In the genomic region with DNA sequence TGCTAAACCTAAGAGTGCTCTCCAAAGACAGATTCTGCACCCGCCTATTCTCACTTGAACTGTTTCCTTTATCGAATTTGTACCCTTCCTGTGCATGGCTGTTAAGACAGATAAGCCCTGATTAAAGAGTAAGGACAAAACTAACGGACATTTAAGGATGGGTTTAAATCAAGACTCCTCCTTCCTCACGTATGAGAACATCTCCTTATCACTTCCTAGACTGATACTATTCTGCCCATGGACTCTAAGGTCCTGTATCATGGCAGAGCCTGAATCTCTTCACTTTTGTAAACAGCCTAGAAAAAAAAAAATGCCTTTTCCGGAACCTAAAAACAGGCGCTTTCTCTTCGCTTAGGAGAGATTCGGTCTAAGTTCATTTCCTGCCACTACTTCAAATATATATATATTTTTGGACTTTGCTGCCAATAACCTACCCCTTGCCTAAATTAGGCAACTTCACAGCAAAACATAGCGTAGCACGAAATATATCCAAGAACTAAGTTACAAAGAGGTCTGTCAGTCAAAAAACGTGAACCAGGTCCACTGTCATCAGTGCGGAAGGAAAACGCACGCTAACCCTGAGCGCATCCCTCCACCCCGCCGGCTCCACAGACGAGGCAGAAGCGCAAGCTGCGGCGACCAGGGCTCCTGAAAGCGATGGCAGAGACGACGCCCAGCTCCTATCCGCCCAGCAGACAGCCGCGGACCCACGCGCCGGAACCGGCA, we compare ENCODE assay signal across 8 mouse cellular contexts. TPM values are rescaled to one million over a fixed set of nuclear protein-coding genes. Genes with fewer than 3 reads are reported as not detected.
DNase-seq lines count a peak whose midpoint lies in the region; ATAC-seq and TF ChIP-seq lines count a peak whose summit lies in the region.

No protein-coding gene starts in this region.

- H3K4me3 ChIP-seq in heart, embryonic 13.5 days = peak overlapping the region; percentile 99
- H3K4me3 ChIP-seq in G1E (ENCODE audit: low read depth, low read length) = peak overlapping the region; percentile 95
- H3K4me3 ChIP-seq in forebrain, postnatal 0 days (ENCODE audit: low read depth, low read length) = peak overlapping the region; percentile 96
- peak overlapping the region; percentile 99 for H3K4me3 ChIP-seq in megakaryocyte, embryonic 14.5 days (replicated peaks)

- peak overlapping the region; percentile 76 for H3K9ac ChIP-seq in heart, embryonic 13.5 days
- peak overlapping the region; percentile 70 for H3K9ac ChIP-seq in forebrain, postnatal 0 days

- H3K27me3 ChIP-seq in heart, embryonic 13.5 days (replicated peaks) = no peaks in the 10 kb centered on the region
- H3K27me3 ChIP-seq in G1E (ENCODE audit: insufficient read depth, low read length) = no peaks in the 10 kb centered on the region
- no peaks in the 10 kb centered on the region for H3K27me3 ChIP-seq in forebrain, postnatal 0 days (ENCODE audit: insufficient read depth, low read length)
- H3K27me3 ChIP-seq in megakaryocyte, embryonic 14.5 days (replicated peaks) = no peaks in the 10 kb centered on the region

- no peak overlapping the region for H3K27ac ChIP-seq in heart, embryonic 13.5 days (replicated peaks)
- peak overlapping the region; percentile 5; the same call in 1 of the 2 replicates for H3K27ac ChIP-seq in forebrain, postnatal 0 days (ENCODE audit: low read depth, low read length)

- TF ChIP-seq CTCF in G1E (IDR thresholded peaks at IDR 0.05; ENCODE audit: low read depth, low read length) = no peak
- no peak for TF ChIP-seq CTCF in forebrain, postnatal 0 days (IDR thresholded peaks at IDR 0.05; ENCODE audit: low read depth)

- ATAC-seq in heart, embryonic 13.5 days (ENCODE audit: extremely low read depth, insufficient number of reproducible peaks, low FRiP score, low TSS enrichment) = no peak; the same call in 1 of the 2 replicates
- peak; percentile 22 for ATAC-seq in G1E (ENCODE audit: extremely low read depth, insufficient number of reproducible peaks, low FRiP score, poor library complexity, severe bottlenecking)
- ATAC-seq in forebrain, postnatal 0 days = peak; percentile 73; the same call in 1 of the 2 replicates

- DNase-seq in heart, adult 18-20 months = no peak
- DNase-seq in G1E (ENCODE audit: low spot score) (no peak), MN1 (ENCODE audit: low spot score) (no peak)
- no peak for DNase-seq in forebrain, postnatal 0 days
- no peak for DNase-seq in layer of hippocampus, adult 9-10 months (ENCODE audit: low spot score)
- DNase-seq in thymus, adult 18-20 months = no peak

- peaks cover 30% of the 10 kb centered on the region for H3K4me1 ChIP-seq in heart, embryonic 13.5 days
- H3K4me1 ChIP-seq in G1E (ENCODE audit: insufficient read depth, low read depth, low read length) = peaks cover 27% of the 10 kb centered on the region
- H3K4me1 ChIP-seq in forebrain, postnatal 0 days (ENCODE audit: insufficient read depth) = 0 out of 2 replicates have a peak, but pooled peaks cover 12% of the 10 kb centered on the region
- peaks cover 40% of the 10 kb centered on the region for H3K4me1 ChIP-seq in megakaryocyte, embryonic 14.5 days

- peaks cover 6% of the 10 kb centered on the region; the same call in 1 of the 2 replicates for H3K36me3 ChIP-seq in heart, embryonic 13.5 days
- H3K36me3 ChIP-seq in G1E (replicated peaks) = peaks cover 48% of the 10 kb centered on the region
- no peaks in the 10 kb centered on the region for H3K36me3 ChIP-seq in forebrain, postnatal 0 days (ENCODE audit: insufficient read depth)
- peaks cover 31% of the 10 kb centered on the region for H3K36me3 ChIP-seq in megakaryocyte, embryonic 14.5 days (replicated peaks; ENCODE audit: low read length)

- no peaks in the 10 kb centered on the region for H3K9me3 ChIP-seq in heart, embryonic 13.5 days
- H3K9me3 ChIP-seq in G1E (replicated peaks) = no peaks in the 10 kb centered on the region
- no peaks in the 10 kb centered on the region for H3K9me3 ChIP-seq in forebrain, postnatal 0 days (ENCODE audit: low read length)
- H3K9me3 ChIP-seq in megakaryocyte, embryonic 14.5 days = no peaks in the 10 kb centered on the region

- 3% methylated on average over 31 of the region's 31 CpGs for WGBS in heart, embryonic 13.5 days
- 6% methylated on average over 31 of the region's 31 CpGs for WGBS in forebrain, postnatal 0 days

- H3K4me2 ChIP-seq in heart, embryonic 13.5 days = peak overlapping the region; percentile 74
- peak overlapping the region; percentile 81 for H3K4me2 ChIP-seq in forebrain, postnatal 0 days (ENCODE audit: low read depth)

RNA-seq across cellular contexts. Expression of a gene that starts 0.4 kb away (rescaled TPM):
- polyA plus RNA-seq in heart, embryonic 13.5 days (2015; fragmentation: Nextera tagmentation; extraction: Ambion mirVana) = 18.2 and 18.9 TPM in 2 replicates
- total RNA-seq in heart, adult 18-20 months (2021) = 10 to 100 TPM in 1 of 2 experiments, 1 to 10 TPM in 1; 7.1 to 13.0 TPM
- 52.1 and 81.1 TPM in 2 replicates for total RNA-seq in G1E (2014; fragmentation: Nextera tagmentation)
- total RNA-seq in G1E (2017) = 49.5 and 50.5 TPM in 2 replicates
- 1.2 and 1.5 TPM in 2 replicates for polyA plus RNA-seq in G1E (2012)
- total RNA-seq in forebrain, postnatal 0 days (2014; rRNA removed) = 19.1 and 19.4 TPM in 2 replicates
- 20.4 and 20.8 TPM in 2 replicates for polyA plus RNA-seq in forebrain, postnatal 0 days (2015; fragmentation: Nextera tagmentation; extraction: Ambion mirVana)
- 2.8 TPM in 1 of 2 replicates, not detected in the other for polyA plus RNA-seq in megakaryocyte, embryonic 14.5 days (2012; ENCODE audit: insufficient read depth, low replicate concordance)

RNA-seq across cellular contexts. Expression of a gene that starts 0.6 kb away (rescaled TPM):
- 73.2 and 76.7 TPM in 2 replicates for polyA plus RNA-seq in heart, embryonic 13.5 days (2015; fragmentation: Nextera tagmentation; extraction: Ambion mirVana)
- total RNA-seq in heart, adult 18-20 months (2021) = 10 to 100 TPM; 15.2 to 15.6 TPM
- total RNA-seq in G1E (2014; fragmentation: Nextera tagmentation) (31.2 and 33.6 TPM in 2 replicates), G1E (2017) (45.9 and 51.2 TPM in 2 replicates)
- polyA plus RNA-seq in G1E (2012) = 13.1 and 15.7 TPM in 2 replicates
- total RNA-seq in forebrain, postnatal 0 days (2014; rRNA removed) = 44.0 and 58.5 TPM in 2 replicates
- 67.6 and 72.0 TPM in 2 replicates for polyA plus RNA-seq in forebrain, postnatal 0 days (2015; fragmentation: Nextera tagmentation; extraction: Ambion mirVana)
- polyA plus RNA-seq in megakaryocyte, embryonic 14.5 days (2012; ENCODE audit: insufficient read depth, low replicate concordance) = 19.9 TPM in 2 replicates

RNA-seq across cellular contexts. Expression of a gene that starts 26.8 kb away (rescaled TPM):
- 0.27 and 0.59 TPM in 2 replicates for polyA plus RNA-seq in heart, embryonic 13.5 days (2015; fragmentation: Nextera tagmentation; extraction: Ambion mirVana)
- not detected for total RNA-seq in heart, adult 18-20 months (2021)
- total RNA-seq in G1E (2014; fragmentation: Nextera tagmentation) = not detected in 2 replicates
- 0.11 TPM in 1 of 2 replicates, not detected in the other for total RNA-seq in G1E (2017)
- polyA plus RNA-seq in G1E (2012) = not detected in 2 replicates
- total RNA-seq in forebrain, postnatal 0 days (2014; rRNA removed) = 0.38 and 0.62 TPM in 2 replicates
- polyA plus RNA-seq in forebrain, postnatal 0 days (2015; fragmentation: Nextera tagmentation; extraction: Ambion mirVana) = 0.65 TPM in 2 replicates
- polyA plus RNA-seq in megakaryocyte, embryonic 14.5 days (2012; ENCODE audit: insufficient read depth, low replicate concordance) = 0.48 TPM in 1 of 2 replicates, not detected in the other

RNA-seq across cellular contexts. Expression of a gene that starts 41.0 kb away (rescaled TPM):
- polyA plus RNA-seq in heart, embryonic 13.5 days (2015; fragmentation: Nextera tagmentation; extraction: Ambion mirVana) = 12.0 and 12.6 TPM in 2 replicates
- 10 to 100 TPM; 11.4 to 12.3 TPM for total RNA-seq in heart, adult 18-20 months (2021)
- 10.9 and 14.9 TPM in 2 replicates for total RNA-seq in G1E (2014; fragmentation: Nextera tagmentation)
- total RNA-seq in G1E (2017) = 18.2 and 18.8 TPM in 2 replicates
- polyA plus RNA-seq in G1E (2012) = 2.0 and 2.3 TPM in 2 replicates
- total RNA-seq in forebrain, postnatal 0 days (2014; rRNA removed) = 14.5 and 20.2 TPM in 2 replicates
- 16.1 and 18.7 TPM in 2 replicates for polyA plus RNA-seq in forebrain, postnatal 0 days (2015; fragmentation: Nextera tagmentation; extraction: Ambion mirVana)
- polyA plus RNA-seq in megakaryocyte, embryonic 14.5 days (2012; ENCODE audit: insufficient read depth, low replicate concordance) = 0.78 and 0.97 TPM in 2 replicates
